Mouse (Mus musculus): ENCODE results near the gene Fbxo46. TPM values are rescaled to one million over a fixed set of nuclear protein-coding genes. Genes with fewer than 3 reads are reported as not detected.

Gene Fbxo46
- total and polyA plus RNA-seq, 3 experiments = 10.1 to 13.7 TPM; not detected in 1

- H3K9me3 ChIP-seq (replicated peaks; ENCODE audit: insufficient read depth, low read length) = no peaks in the 10 kb centered on the region
- H3K79me2 ChIP-seq (ENCODE audit: control insufficient read depth, insufficient read depth, low read length, poor library complexity) = no peaks in the 10 kb centered on the region
- no peaks in the 10 kb centered on the region for H3K27me3 ChIP-seq (ENCODE audit: control insufficient read depth in 1 of 2, insufficient read depth in 2 of 2, low read length in 2 of 2)
- peak; percentile 89 for DNase-seq (ENCODE audit: low read depth, low spot score)
- H3K27ac ChIP-seq (ENCODE audit: control insufficient read depth, low read depth, low read length) = no peak overlapping the region
- TF ChIP-seq GATA1 (IDR thresholded peaks at IDR 0.05; ENCODE audit: low read depth, low read length) (0 out of 2 replicates have a peak, but pooled peaks have one; percentile 5), ELF1 (IDR thresholded peaks at IDR 0.05; ENCODE audit: low read depth, low read length) (no peak), ETS1 (IDR thresholded peaks at IDR 0.05; ENCODE audit: low read depth, low read length) (0 out of 2 replicates have a peak, but pooled peaks have one; percentile 8), USF1 (IDR thresholded peaks at IDR 0.05; ENCODE audit: low read depth, low read length) (peak; percentile 82), POLR2AphosphoS2 (IDR thresholded peaks at IDR 0.05; ENCODE audit: low read length) (no peak), BHLHE40 (IDR thresholded peaks at IDR 0.05; ENCODE audit: borderline replicate concordance, low read depth, low read length) (peak; percentile 95), MXI1 (IDR thresholded peaks at IDR 0.05; ENCODE audit: low read depth, low read length) (peak; percentile 48; the same call in 1 of the 2 replicates)
- H3K4me1 ChIP-seq (ENCODE audit: control insufficient read depth in 1 of 2, insufficient read depth in 2 of 2, low read length in 2 of 2) = peaks cover 5 to 14% of the 10 kb centered on the region in 2 experiments
- H3K9ac ChIP-seq (ENCODE audit: control insufficient read depth, low read depth, low read length, poor library complexity, severe bottlenecking) = no peak overlapping the region
- no peak overlapping the region for H3K4me3 ChIP-seq (ENCODE audit: control insufficient read depth in 1 of 2, insufficient read depth in 1 of 2, low read depth in 2 of 2, low read length in 2 of 2)
- peaks cover 0 to 8% of the 10 kb centered on the region in 2 experiments; a peak in 2 of 4 replicates for H3K36me3 ChIP-seq (ENCODE audit: control insufficient read depth in 1 of 2, insufficient read depth in 2 of 2, low read length in 2 of 2)
Measured at GRCm38 (mm10) chr7:19086042-19086441, 33.6 kb upstream of the Fbxo46 start.

DNA sequence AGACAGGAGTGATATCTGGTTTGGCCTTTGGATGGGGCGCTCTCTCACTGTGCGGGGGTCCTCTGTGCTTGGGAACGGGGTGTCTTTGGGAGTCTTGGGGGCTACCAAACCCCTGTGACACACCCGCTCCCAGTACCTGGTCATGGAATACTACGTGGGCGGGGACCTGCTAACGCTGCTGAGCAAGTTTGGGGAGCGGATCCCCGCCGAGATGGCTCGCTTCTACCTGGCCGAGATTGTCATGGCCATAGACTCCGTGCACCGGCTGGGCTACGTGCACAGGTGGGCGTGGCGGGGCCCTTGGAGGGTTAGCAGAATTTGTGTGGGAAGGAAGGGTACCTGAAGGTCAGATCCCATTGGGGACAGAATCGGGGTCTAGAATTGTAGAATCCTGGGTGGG, 32.9 kb upstream of the Fbxo46 start:
- H3K9me3 ChIP-seq (replicated peaks; ENCODE audit: insufficient read depth, low read length) = no peaks in the 10 kb centered on the region
- DNase-seq (ENCODE audit: low read depth, low spot score) = no peak
- no peaks in the 10 kb centered on the region for H3K27me3 ChIP-seq (ENCODE audit: control insufficient read depth in 1 of 2, insufficient read depth in 2 of 2, low read length in 2 of 2)
- peaks cover 5 to 14% of the 10 kb centered on the region in 2 experiments for H3K4me1 ChIP-seq (ENCODE audit: control insufficient read depth in 1 of 2, insufficient read depth in 2 of 2, low read length in 2 of 2)
- no peak overlapping the region for H3K9ac ChIP-seq (ENCODE audit: control insufficient read depth, low read depth, low read length, poor library complexity, severe bottlenecking)
- no peak overlapping the region for H3K4me3 ChIP-seq (ENCODE audit: control insufficient read depth in 1 of 2, insufficient read depth in 1 of 2, low read depth in 2 of 2, low read length in 2 of 2)
- H3K36me3 ChIP-seq (ENCODE audit: control insufficient read depth in 1 of 2, insufficient read depth in 2 of 2, low read length in 2 of 2) = peaks cover 0 to 8% of the 10 kb centered on the region in 2 experiments; a peak in 2 of 4 replicates
- TF ChIP-seq MEF2A (IDR thresholded peaks at IDR 0.05; ENCODE audit: extremely low read depth, insufficient replicate concordance, low read depth, low read length, poor library complexity, severe bottlenecking) (no peak), ZC3H11A (IDR thresholded peaks at IDR 0.05; ENCODE audit: low read depth, low read length) (no peak), NRF1 (IDR thresholded peaks at IDR 0.05; ENCODE audit: insufficient read depth, low read depth, low read length, poor library complexity, severe bottlenecking) (no peak), MAZ (IDR thresholded peaks at IDR 0.05; ENCODE audit: low read depth, low read length) (no peak), TAL1 (IDR thresholded peaks at IDR 0.05; ENCODE audit: low read length) (no peak), USF1 (IDR thresholded peaks at IDR 0.05; ENCODE audit: low read depth, low read length) (no peak), CHD1 (IDR thresholded peaks at IDR 0.05; ENCODE audit: low read depth, low read length) (no peak), POLR2AphosphoS2 (IDR thresholded peaks at IDR 0.05; ENCODE audit: low read length) (no peak), MYB (IDR thresholded peaks at IDR 0.05; ENCODE audit: low read depth, low read length) (no peak), SIN3A (IDR thresholded peaks at IDR 0.05; ENCODE audit: low read length) (no peak), E2F4 (IDR thresholded peaks at IDR 0.05; ENCODE audit: borderline replicate concordance, low read depth, low read length) (no peak)
- H3K27ac ChIP-seq (ENCODE audit: control insufficient read depth, low read depth, low read length) = no peak overlapping the region
- no peaks in the 10 kb centered on the region for H3K79me2 ChIP-seq (ENCODE audit: control insufficient read depth, insufficient read depth, low read length, poor library complexity)
